Mouse (Mus musculus) CH12.LX (cell line): ENCODE results near the gene Numa1. TPM values are rescaled to one million over a fixed set of nuclear protein-coding genes. Genes with fewer than 3 reads are reported as not detected.

ENCODE experiments used
- DNase-seq: peaks from one replicate; pipeline ENCODE4 v3.0.0-alpha.2; 2013; ENCODE audit errors: extremely low read depth
- H3K27ac ChIP-seq: 2 replicates; pipeline ENCODE4 v1.5.1; 2012; ENCODE audit warnings: low read depth, mild to moderate bottlenecking, control low read depth, moderate library complexity; ENCODE audit not compliant: insufficient read depth
- H3K27me3 ChIP-seq: replicated peaks from 2 replicates; pipeline ENCODE3; 2012; ENCODE audit warnings: inconsistent platforms
- H3K36me3 ChIP-seq, 2 experiments: replicated peaks in 1 of 2; 2 replicates each; pipeline versions ENCODE3 to v1.6.1; 2012; ENCODE audit warnings: inconsistent platforms in 1 of 2, low read length in 1 of 2, mild to moderate bottlenecking in 1 of 2, mixed read lengths in 1 of 2, moderate library complexity in 1 of 2; ENCODE audit not compliant: control insufficient read depth in 1 of 2, insufficient read depth in 1 of 2
- H3K4me1 ChIP-seq, 2 experiments: 2 replicates each; pipeline ENCODE4 v1.6.1; 2012; ENCODE audit warnings: inconsistent platforms in 1 of 2, moderate library complexity in 1 of 2; ENCODE audit not compliant: insufficient read depth in 2 of 2, control insufficient read depth in 1 of 2
- H3K4me2 ChIP-seq: 2 replicates; pipeline ENCODE4 v1.6.1; 2012; ENCODE audit warnings: low read depth, mild to moderate bottlenecking, control low read depth; ENCODE audit not compliant: poor library complexity, insufficient read depth, severe bottlenecking
- H3K4me3 ChIP-seq, 3 experiments: fragments of 150-350 bp in 1 of 3; sonication (generic) in 1 of 3; replicated peaks in 1 of 3; 2 replicates each; pipeline versions ENCODE3 to v1.5.1; 2011 to 2012; ENCODE audit warnings: low read depth in 2 of 3, low read length in 2 of 3, mild to moderate bottlenecking in 2 of 3, moderate library complexity in 2 of 3, control low read depth in 1 of 3, improper control_type of control experiment in 1 of 3, inconsistent platforms in 1 of 3, mixed read lengths in 1 of 3; ENCODE audit not compliant: poor library complexity in 1 of 3
- H3K79me2 ChIP-seq: replicated peaks from 2 replicates; pipeline ENCODE4 v1.6.1; 2012; ENCODE audit warnings: mild to moderate bottlenecking, moderate library complexity; ENCODE audit not compliant: control insufficient read depth, poor library complexity, insufficient read depth, severe bottlenecking; ENCODE audit errors: extremely low read depth
- H3K9ac ChIP-seq: 2 replicates; pipeline ENCODE4 v1.6.1; 2012; ENCODE audit warnings: low read depth, mild to moderate bottlenecking, control low read depth, moderate library complexity; ENCODE audit not compliant: insufficient read depth
- H3K9me3 ChIP-seq: replicated peaks from 2 replicates; pipeline ENCODE3; 2012; ENCODE audit warnings: low read length, inconsistent platforms, mixed read lengths
- CTCF ChIP-seq, 2 experiments: IDR thresholded peaks in 1 of 2; conservative IDR thresholded peaks in 1 of 2; 2 replicates each; pipeline ENCODE4 v1.5.1; 2011 to 2012; ENCODE audit warnings: low read depth in 2 of 2, low read length in 2 of 2, improper control_type of control experiment in 1 of 2, inconsistent platforms in 1 of 2, mild to moderate bottlenecking in 1 of 2, moderate library complexity in 1 of 2
- HCFC1 ChIP-seq: IDR thresholded peaks from 2 replicates; pipeline ENCODE4 v1.6.1; 2012; ENCODE audit warnings: low read depth, mild to moderate bottlenecking, inconsistent platforms, low read length, improper control_type of control experiment
- IRF4 ChIP-seq: IDR thresholded peaks from 2 replicates; pipeline ENCODE4 v1.6.1; 2014; ENCODE audit warnings: low read depth, mild to moderate bottlenecking, inconsistent platforms, low read length, improper control_type of control experiment
- MAFK ChIP-seq: IDR thresholded peaks from 2 replicates; pipeline ENCODE4 v1.6.1; 2011; ENCODE audit warnings: low read length, improper control_type of control experiment; ENCODE audit not compliant: insufficient replicate concordance
- NELFE ChIP-seq: IDR thresholded peaks from 2 replicates; pipeline ENCODE4 v1.6.1; 2011; ENCODE audit warnings: low read depth, low read length, improper control_type of control experiment
- NRF1 ChIP-seq: IDR thresholded peaks from 2 replicates; pipeline ENCODE4 v1.6.1; 2014; ENCODE audit warnings: low read depth, mild to moderate bottlenecking, inconsistent platforms, low read length, improper control_type of control experiment, moderate library complexity
- POLR2A ChIP-seq: IDR thresholded peaks from 2 replicates; pipeline ENCODE4 v1.6.1; 2011; ENCODE audit warnings: low read depth, mild to moderate bottlenecking, improper control_type of control experiment, low read length
- POLR2AphosphoS2 ChIP-seq: IDR thresholded peaks from 2 replicates; pipeline ENCODE4 v1.6.1; 2011; ENCODE audit warnings: low read depth, low read length, improper control_type of control experiment
- RAD21 ChIP-seq: IDR thresholded peaks from 2 replicates; pipeline ENCODE4 v1.6.1; 2011; ENCODE audit warnings: low read depth, mild to moderate bottlenecking, low read length, improper control_type of control experiment, moderate library complexity
- SIN3A ChIP-seq: IDR thresholded peaks from 2 replicates; pipeline ENCODE4 v1.6.1; 2012; ENCODE audit warnings: low read length, improper control_type of control experiment, inconsistent platforms
- TBP ChIP-seq: conservative IDR thresholded peaks from 2 replicates; pipeline ENCODE4 v1.6.1; 2011; ENCODE audit warnings: low read depth, low read length, improper control_type of control experiment
- TCF12 ChIP-seq: IDR thresholded peaks from 2 replicates; pipeline ENCODE4 v1.6.1; 2014; ENCODE audit warnings: low read depth, mild to moderate bottlenecking, inconsistent platforms, low read length, improper control_type of control experiment
- USF1 ChIP-seq: IDR thresholded peaks from 2 replicates; pipeline ENCODE4 v1.6.1; 2014; ENCODE audit warnings: low read depth, mild to moderate bottlenecking, inconsistent platforms, low read length, improper control_type of control experiment
- USF2 ChIP-seq: conservative IDR thresholded peaks from 2 replicates; pipeline ENCODE4 v1.6.1; 2011; ENCODE audit warnings: low read depth, low read length, improper control_type of control experiment
- dilution Hi-C: fragments of 300-500 bp; cut with MboI; formaldehyde crosslinking; loops from 2 replicates; pipeline ENCODE4 v1.14.3; 2020; ENCODE audit warnings: low sequenced_read_pairs; ENCODE audit not compliant: extremely low pct_unique_long_range_greater_than_20kb, extremely low pct_ligation_motif_present
- in situ Hi-C: fragments of 300-500 bp; cut with MboI; formaldehyde crosslinking; loops from 3 replicates; pipeline ENCODE4 v1.14.3; 2019; ENCODE audit warnings: low sequenced_read_pairs, low pct_ligation_motif_present, low pct_unique_long_range_greater_than_20kb, mixed read lengths
- polyA plus RNA-seq: library from polyadenylated mRNA; unstranded; fragments of >175 nt; gene quantifications from 2 replicates; pipeline ENCODE4 v1.2.1, GENCODE M21; 2012; ENCODE audit warnings: low read depth; ENCODE audit not compliant: insufficient read length
- total RNA-seq, 2 experiments: library from RNA; depleted of rRNA; stranded (reverse); fragments of 300-350 nt in 1 of 2; fragments of >200 nt in 1 of 2; gene quantifications; 2 replicates each; pipeline ENCODE4 v1.2.3; 2012 to 2014

Gene Numa1
- total and polyA plus RNA-seq, 3 experiments: 38.0 to 75.7 (median 57.6) TPM

- Histone ChIP-seq H3K9ac (no peak overlapping the region), H3K4me2 (no peak overlapping the region), H3K36me3 (peaks cover 64 to 92% of the 10 kb centered on the region in 2 experiments), H3K4me1 (peaks cover 2 to 18% of the 10 kb centered on the region in 2 experiments; a peak in 3 of 4 replicates), H3K27me3 (no peaks in the 10 kb centered on the region), H3K4me3 (no peak overlapping the region), H3K79me2 (no peaks in the 10 kb centered on the region; the same call in 1 of the 2 replicates), H3K27ac (no peak overlapping the region), H3K9me3 (no peaks in the 10 kb centered on the region)
- in situ Hi-C loops (no loop called here), dilution Hi-C loops (no loop called here)
- DNase-seq: no peak
- TF ChIP-seq RAD21 (peak; percentile 48), CTCF (conservative IDR thresholded peaks at IDR 0.05 in 1 of 2, IDR thresholded peaks at IDR 0.05 in 1 of 2; ENCODE audit: low read depth in 2 of 2, low read length in 2 of 2) (peak in 1 of 2 experiments; percentile 54; a peak in 2 of 4 replicates), HCFC1 (no peak)
These were observed 101.0 kb downstream of the Numa1 start for GRCm38 (mm10) chr7:102034904-102035303.

DNA sequence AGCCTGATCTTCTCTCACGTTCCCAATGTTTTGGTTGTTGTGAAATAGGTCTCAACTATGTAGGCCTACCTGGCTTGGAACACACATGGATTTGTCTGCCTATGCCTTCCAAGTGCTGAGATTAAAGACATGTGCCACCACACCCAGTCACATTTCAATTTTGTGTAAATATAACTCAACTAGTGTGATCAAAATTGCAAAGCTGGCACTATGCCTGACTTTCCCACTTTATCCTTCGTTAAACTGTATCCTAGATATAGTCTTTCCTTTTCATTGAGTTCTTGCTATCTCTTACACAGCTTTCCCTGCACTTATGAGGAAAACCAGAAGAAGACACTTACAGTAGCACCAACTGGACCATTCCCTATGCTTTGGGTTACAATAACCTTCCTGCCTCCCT is 101.6 kb downstream of the Numa1 start:
- Histone ChIP-seq H3K4me2 (no peak overlapping the region), H3K36me3 (peaks cover 63 to 93% of the 10 kb centered on the region in 2 experiments), H3K9ac (no peak overlapping the region), H3K4me3 (no peak overlapping the region), H3K27ac (no peak overlapping the region), H3K9me3 (no peaks in the 10 kb centered on the region), H3K4me1 (peaks cover 2 to 18% of the 10 kb centered on the region in 2 experiments; a peak in 3 of 4 replicates), H3K79me2 (no peaks in the 10 kb centered on the region; the same call in 1 of the 2 replicates), H3K27me3 (no peaks in the 10 kb centered on the region)
- in situ Hi-C loops (no loop called here), dilution Hi-C loops (no loop called here)
- TF ChIP-seq IRF4 (no peak), USF2 (no peak), USF1 (no peak), NRF1 (no peak), POLR2AphosphoS2 (no peak), SIN3A (no peak), TBP (no peak), TCF12 (no peak), MAFK (no peak), CTCF (conservative IDR thresholded peaks at IDR 0.05 in 1 of 2, IDR thresholded peaks at IDR 0.05 in 1 of 2; ENCODE audit: low read depth in 2 of 2, low read length in 2 of 2) (no peak), NELFE (no peak)
- no peak for DNase-seq

DNA sequence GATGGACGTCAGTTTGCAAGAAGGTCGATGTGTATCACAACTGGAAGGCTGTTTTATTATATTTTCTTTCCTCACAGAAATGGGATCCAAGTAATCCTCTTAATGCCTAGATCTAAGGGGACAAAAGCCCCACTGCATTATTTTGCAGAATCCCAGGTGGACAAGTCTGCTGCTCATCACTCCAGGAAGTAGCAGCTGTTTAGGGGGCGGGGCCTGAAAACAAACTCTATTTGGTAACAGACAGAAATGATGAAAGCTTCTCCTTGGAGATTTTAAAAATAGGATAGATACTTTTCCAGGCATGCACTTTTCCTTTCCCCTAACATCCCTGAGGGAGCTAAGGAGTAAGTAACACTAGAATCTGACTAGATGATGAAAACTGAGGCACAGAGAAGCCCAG is 103.4 kb downstream of the Numa1 start:
- Histone ChIP-seq H3K9me3 (no peaks in the 10 kb centered on the region), H3K79me2 (no peaks in the 10 kb centered on the region; the same call in 1 of the 2 replicates), H3K27me3 (no peaks in the 10 kb centered on the region), H3K4me2 (no peak overlapping the region), H3K9ac (no peak overlapping the region), H3K36me3 (peaks cover 57 to 91% of the 10 kb centered on the region in 2 experiments), H3K4me1 (peaks cover 0 to 5% of the 10 kb centered on the region in 2 experiments; a peak in 2 of 4 replicates), H3K4me3 (no peak overlapping the region), H3K27ac (no peak overlapping the region)
- no peak for TF ChIP-seq POLR2A
- in situ Hi-C loops: no loop called here
- dilution Hi-C loops: no loop called here
- no peak for DNase-seq
